Mouse (Mus musculus) cerebellum, postnatal 4 days (tissue): ENCODE measurements around the gene Dqx1.

Experiments
- DNase-seq, 2 experiments: peaks; one replicate each; pipeline ENCODE4 v3.0.0; 2022; ENCODE audit warnings: low spot score in 2 of 2, mixed read lengths in 1 of 2

The Dqx1 gene

DNA sequence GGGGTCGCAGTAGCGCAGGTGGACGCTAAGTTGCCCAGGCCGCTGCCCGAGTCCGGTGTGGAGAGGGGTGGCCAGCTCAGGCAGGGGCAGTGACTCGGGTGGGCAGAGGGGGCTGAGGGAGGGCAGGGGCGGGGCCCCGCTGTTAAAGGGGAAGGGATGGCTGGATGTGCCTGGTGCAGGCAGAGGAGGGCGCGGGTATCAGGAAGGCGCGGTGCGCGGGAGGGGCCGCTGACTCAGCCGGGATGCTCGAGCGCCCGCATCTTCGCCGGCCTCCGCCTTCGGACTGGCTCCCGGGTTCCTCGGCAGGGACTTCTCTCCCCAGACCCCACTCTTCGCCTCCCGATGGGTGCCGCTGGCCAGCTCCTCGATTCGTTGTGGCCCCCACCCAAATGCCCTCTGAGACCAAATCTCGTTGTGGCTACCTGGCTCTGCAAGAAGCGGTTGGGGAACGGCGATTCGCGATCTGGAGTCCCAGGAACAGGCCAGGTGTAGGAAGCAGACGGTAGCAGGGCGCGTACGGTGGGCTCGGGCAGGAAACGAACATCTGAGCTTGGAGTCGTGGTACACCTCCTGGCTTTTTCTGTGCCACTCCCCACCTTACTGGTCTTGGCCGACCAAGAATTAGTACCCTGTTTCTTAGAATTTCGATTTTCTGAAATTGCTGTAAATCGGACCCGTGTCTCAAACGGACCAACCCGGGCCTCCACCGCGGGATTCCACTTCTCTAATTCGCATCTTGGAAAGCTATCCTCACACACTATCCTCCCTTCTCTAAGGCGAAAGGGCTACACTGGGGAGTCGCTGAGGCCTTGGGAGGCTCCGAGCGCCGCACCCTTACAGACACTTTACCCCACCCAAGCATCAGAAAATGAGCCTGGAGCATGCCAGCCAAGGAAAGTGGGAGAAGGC, 12.9 kb downstream of the Dqx1 start:
- DNase-seq, result no peak

DNA sequence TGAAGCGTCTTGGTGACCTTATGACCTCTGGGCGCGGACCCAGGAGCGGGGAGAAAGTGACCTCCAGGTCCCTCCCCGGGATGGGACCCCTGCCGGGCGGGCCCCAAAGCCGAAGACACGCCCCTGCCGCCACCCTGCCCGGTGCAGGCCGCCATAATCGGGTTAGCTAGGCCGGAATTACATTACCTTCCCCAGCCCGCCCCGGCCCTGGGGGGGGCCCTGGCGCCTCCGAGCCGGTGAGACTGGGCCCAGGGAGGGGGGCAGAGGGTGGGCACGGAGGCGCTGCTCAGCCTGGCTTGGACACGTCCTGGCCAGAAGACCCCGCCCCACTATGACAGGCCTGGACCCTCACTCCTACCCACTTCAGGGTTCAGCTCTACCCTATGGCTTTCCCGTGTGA, 13.6 kb downstream of the Dqx1 start:
- DNase-seq, result no peak

DNA sequence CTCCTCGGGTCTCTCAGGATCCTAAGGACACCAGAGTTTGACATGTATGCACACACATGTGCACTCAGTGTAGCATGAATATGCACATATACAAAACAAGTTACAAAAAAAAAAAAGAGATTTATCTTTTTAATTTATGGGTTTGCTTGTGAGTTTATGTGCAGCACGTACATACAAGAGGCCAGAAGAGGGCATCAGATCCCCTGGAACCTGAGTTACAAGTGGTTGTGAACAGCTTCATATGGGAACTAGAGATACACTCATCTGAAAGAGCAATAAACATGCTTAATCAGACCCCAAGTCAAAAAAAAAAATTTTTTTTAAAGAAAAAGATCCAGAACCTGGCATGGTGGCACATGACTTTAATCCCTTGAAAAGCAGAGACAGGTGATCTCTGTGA, 17.3 kb downstream of the Dqx1 start:
- no peak for DNase-seq

DNA sequence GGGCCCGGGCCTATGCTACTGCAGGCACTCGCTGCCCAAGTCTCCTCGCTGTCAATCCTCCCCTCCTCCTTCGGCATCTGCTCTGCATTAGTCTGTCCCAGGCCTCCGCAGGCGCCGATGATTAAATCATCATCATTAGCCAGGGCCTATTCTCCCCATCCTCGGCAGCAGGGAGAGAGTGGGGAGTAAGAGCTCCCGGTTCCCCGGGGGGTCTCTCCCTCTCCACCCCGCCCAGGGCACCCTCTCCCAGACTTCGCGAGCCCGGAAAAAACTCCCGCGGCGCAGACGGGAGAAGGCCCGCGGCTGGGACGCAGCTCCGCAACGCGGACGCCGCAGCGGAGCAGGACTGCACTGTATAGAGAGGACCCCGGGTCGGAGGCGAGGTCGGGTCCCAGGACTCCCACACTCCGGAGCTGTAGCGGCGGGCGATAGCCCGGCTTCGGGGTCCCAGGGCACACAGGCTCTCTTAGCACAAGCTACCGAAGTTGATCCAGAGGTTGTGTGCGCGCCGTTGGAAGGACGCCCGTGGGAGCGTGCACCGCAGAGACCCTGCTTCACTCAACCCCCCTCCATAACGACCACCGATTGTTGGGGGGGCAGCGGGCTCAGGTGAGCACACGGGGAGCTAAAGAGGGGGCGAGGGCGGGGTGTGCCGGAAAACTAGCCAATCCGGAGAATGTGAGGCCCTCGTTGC, 20.1 kb downstream of the Dqx1 start, which contains the start of gene Pcgf1:
Gene Pcgf1, plus strand, starts transcription at position 240 of the 694 bp plus-strand sequence.
- no peak for DNase-seq

DNA sequence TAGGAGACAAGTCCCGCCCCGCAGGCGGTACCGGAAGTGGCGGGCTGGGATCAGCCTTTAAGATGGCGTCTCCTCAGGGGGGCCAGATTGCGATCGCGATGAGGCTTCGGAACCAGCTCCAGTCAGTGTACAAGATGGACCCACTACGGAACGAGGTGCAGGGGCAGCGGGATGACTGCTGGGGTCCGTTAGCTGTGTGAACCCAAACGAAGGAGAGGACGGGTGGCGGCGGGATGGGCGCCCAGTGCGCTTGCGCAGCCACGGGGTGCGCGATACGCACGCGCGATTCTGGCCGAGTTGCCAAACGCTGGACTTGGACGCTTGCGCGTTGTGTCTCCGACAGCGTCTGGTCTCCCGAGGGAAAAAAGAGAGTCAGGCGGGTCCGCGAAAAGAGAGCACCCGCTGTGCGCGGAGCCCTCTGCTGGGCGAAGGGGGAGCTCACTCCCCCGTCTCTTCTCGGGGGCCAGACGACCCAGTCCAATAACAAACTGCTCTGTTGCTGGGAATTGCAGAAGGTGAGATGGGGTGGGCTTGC, 20.7 kb downstream of the Dqx1 start:
- peak; percentile 99 for DNase-seq

DNA sequence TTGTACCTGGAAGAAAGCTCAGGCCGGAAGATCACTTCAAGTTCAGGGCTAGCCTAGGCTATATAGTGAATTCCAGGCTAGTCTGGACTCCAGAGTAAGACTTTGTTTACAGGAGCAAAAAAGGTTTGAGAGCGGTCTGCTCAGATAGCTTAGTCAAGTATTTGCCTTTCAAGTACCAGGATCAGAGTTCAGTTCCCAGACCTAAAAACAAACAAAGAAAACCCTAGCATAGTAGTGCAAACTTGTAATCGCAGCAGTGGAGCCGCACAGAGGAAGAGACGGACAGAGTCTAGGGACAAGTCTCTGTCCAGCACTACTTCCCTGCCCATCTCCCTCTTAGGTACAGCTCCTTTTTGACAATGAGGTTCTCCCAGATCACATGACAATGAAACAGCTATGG, 22.6 kb downstream of the Dqx1 start:
- DNase-seq, result no peak

DNA sequence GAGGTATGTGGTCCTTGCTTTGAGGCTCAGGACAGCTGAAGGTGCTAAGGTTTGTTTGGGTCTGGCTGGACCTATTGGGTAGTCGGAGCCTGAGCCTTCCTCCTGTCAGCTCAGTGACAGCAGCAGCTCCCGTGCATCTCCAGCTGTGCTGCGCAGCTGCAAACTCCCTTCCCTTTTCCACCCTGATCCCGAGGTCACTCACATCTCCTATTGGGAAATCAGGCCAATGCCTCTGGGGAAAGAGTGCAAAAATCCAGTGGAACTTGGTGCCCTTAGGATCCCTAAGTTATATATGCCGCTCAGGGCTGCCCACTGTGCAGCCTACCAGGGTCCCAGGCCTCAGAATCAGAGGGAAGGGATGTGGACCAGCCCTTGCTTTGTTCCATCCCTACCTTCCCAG, 25.9 kb downstream of the Dqx1 start:
- DNase-seq, result no peak

DNA sequence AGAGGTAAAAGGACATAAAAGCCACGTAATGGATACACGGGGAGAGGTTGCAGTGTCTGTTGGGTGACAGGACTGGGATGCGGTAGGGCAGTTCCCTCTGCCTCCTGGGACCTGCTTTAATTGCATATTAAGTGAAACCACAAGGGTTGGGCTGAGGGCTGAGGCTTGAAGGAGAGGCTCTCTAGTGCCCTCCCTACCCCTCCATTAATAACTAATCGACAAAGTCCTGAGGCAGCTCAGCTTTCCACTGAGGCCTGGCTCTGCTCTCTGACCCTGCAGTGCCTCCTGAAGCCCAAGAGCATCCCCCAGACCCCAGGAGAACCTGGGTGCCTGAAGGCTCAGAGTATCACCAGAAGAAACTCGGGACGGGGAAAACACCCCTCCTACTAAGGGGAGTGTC, 26.8 kb downstream of the Dqx1 start:
- no peak for DNase-seq

DNA sequence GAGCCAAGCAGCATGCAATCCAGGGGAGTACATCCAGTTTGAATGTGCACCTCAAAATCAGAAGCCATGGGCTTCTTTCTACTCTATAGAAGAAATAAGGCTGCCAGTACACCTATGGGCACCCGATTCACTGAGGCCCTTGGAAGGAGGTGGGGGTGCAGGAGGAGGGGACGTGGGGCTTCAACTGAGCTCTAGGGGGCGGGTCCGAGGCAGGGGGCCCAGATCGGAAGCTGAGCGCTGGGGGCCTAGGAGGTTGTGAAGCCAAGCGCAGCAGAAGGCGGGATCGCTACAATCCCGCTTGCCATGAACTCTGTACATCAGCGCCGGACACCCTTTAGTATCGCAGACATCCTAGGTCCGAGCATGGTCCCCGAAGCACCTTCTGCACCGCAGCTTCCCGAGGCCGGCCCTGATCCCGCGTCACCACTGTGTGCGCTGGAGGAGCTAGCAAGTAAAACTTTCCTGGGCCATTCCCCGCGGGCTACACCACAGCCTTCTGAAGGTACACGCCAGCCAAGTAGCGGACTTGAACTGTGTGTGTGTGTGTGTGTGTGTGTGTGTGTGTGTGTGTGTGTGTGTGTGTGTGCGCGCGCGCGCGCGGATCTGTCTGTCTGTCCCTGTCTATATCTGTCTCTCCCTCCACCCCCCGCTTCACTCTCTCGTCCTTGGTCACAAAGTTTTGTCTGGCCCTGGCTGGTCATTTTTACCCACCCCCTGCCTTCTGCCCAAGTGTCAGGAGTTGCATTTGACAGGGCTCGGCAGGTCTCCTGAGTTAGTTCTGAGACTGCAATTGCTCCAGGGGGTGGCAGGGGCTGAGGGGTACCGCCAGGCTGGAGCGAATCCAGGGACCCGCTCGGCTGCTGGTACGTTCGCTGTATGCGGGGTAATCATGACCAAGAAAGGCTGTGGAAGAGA, 28.7 kb downstream of the Dqx1 start, which contains the start of gene Lbx2:
Gene Lbx2, plus strand, starts transcription at position 247 of the 915 bp plus-strand sequence.
- no peak for DNase-seq

DNA sequence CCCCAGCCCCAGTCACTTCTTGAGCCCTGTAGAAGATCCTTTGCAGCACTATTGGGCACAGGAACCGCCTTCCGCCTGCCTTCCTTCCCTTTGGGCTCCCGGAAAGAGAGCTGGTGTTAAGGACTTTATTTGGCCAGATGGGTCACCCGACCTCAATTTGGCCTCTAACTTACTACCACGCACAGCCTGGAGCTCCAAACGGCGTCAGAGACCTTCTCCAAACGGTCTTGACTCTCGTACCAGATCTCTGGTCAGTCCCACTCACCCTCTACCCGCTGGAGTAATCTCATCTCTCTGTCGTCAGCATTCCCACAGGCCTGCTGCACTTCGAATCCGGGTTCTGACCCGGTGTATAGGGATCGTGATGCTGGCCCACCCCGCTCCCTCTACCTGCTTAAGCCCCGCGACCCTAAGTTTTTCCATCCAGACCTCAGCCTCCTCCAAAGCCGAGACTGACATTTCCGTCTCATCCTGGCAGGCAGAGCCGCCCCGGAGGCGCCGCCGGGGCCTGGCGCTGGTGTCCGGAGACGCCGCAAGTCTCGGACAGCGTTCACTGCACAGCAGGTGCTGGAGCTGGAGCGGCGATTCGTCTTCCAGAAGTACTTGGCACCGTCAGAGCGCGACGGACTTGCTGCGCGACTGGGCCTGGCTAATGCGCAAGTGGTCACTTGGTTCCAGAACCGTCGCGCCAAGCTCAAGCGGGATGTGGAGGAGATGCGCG, 29.7 kb downstream of the Dqx1 start:
- peak in 1 of 2 experiments; percentile 14 for DNase-seq

DNA sequence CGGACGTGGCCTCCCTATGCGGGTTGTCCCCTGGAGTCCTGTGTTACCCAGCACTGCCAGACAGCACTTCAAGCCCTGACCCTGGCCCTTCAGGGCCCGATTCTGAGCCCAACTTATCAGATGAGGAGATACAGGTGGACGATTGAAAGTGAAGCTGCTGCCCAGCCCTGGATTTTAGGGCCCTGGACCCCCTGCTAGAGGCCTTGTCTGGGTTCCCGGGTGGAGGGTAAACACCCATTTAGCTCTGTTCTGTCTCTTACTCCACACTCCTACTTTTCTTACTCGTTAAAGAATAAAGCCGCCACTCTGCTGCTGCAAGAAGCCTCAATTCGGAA, 30.2 kb downstream of the Dqx1 start:
- no peak for DNase-seq

DNA sequence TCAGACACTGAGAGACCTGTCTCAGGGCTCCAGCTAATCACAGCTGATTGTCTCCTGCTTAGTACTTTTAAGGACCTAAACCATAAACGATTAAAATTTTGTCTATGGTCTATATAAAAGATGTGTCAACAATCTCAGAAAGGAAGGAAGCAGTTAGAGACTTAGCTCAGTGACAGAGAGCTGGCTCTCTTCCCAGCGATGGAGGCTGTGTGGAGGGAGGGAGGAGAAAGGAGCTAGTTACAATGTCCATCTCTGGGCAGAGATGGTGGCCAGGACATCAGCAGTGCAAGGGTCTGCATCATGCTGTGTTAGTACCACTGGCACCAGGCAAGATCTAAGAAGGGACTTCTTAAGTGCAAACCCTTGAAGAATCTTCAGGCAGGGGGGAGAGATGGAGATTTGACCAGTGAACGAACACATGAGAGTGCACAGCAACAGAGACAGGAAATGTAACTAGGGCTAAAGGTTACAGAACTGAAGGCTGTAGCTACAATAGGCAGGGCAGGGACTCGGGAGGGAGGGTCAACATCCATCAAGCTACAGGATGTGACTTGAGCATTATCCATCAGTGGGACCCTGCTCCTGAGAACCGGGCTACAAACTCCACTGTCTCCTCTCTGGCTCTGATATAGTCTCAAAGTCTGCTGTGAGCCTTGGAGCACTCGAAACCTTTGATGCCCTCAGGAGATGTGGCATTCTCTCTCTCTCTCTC, 34.9 kb downstream of the Dqx1 start:
- DNase-seq, result no peak

DNA sequence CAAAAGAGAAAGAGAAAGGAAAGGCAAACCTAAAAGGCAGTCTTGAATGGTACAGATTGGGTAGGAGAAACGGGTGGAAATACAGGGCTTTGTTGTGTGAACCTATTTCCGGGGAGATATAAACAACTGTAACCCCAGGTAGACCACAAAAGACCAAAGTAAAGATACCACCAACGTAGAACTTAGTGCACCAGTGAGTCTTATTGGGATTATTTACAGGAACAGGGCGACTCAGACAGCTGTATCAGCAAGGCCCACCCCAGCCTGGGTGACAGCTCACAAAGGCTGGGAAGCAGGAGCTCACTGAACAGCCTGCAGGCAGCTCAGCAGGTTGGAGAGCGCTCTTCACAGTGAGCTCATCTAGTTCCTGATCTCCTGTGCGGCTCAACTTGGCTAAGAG, 38.3 kb downstream of the Dqx1 start:
- no peak for DNase-seq

DNA sequence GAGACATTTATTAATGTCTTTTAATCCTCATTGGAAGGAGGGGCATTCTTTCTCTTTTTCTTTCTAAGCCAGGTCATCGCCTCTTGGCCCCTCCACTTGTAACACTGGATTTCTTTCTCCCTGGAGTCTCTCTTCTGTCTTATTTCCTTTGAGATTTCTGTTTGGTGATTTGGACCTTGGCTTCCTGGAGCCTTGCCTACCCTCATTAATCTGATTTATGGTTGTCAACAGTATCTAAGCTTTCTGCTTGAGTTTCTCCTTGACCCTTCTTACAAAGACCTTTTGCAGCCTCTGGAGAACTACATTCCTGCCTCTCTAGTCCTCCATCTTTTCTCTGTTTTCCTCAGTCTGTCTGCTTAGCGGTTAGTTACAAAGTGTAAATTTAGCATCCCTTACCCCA, 40.8 kb downstream of the Dqx1 start:
- DNase-seq, result no peak

DNA sequence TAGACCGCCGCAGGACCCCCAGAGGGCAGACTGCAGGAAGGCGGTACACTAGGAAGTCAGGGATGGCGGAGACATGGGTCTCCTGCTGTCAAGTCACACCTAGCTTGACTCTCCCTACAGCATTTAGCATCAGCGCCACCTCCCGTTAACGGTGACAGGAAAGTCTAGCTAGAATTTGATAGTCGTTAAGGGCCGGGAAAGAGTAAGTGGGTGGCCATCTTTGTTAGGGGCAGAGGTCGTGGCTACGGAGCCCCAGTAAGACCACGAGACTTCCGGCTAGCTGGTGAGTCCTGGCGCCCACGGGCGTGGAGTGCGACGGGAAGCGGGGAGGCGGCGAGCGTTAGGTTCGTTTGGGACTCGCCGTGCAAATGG, 43.7 kb downstream of the Dqx1 start, which contains the start of the genes Ccdc142 and Gm42688:
Gene Ccdc142, plus strand, starts transcription at position 286 of the 372 bp plus-strand sequence.
Gene Gm42688, plus strand, starts transcription at position 302 of the 372 bp plus-strand sequence.
- DNase-seq, result peak; percentile 70 to 84

DNA sequence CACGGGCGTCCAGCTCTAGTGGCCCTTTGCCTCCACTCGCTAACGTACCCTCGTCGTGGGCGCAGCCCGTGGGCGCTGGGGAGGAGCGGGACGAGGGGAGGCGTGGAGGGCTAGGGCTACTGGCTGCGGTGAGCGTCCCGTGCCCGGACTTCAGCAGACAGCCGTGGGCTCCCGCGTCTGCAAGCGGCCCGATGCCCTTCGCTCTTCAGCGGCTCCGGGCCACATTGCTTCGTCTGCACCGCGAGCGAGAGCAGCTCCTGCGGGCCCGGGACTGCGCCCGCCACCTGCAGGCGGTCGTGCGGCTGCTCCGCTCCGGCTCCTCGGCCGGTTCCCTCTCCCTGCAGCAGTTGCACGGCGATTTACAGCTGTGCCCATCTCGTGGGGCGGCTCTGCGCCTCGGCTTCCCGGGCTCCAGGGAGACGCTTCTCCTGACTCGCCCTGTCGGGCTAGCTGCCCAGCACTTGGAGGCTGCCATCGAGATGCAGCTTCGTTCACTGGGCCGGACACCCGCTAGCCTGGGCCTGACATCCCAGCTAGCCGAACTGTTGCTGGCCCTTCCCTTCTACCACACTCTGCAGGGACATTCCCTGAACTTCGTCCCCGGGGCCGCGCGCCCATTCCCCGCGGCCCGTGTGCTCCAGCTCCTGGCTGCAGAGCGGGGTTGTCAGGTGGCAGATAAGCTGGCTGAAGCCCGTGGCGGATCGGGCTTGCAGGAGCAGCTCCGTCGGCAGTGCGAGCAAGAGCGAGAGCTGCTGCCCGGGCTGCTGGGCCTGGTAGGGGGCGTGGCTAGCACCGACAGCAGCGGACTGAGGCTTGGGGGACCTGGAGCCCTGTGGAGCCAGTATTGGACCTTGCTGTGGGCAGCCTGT, 44.3 kb downstream of the Dqx1 start:
- peak; percentile 27 to 63 for DNase-seq

DNA sequence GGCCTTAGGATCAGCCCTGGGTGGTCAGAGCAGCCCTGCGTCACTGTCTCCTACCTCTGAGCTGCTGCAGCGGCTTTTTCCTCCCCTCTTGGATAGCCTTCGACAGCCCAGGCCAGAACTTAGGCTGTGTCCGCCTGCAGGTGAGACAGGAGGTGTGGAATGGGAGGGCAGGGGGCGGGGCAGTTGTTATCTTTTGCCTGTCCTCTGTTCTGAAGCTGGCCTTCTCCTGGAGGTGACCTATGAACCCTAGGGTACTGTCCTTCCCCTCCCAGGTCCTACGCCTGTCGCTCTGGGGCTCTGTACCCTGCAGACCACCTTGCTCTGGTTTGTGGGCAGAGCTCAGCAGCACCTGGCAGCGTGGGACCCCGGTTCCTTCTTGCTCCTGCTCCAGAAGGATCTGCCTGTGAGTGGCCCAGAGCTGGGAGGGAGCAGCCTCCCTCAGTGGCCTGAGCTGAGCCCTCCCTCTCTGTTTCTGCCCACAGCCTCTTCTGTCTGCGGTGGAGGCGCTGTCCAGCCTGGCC, 45.5 kb downstream of the Dqx1 start:
- DNase-seq, result no peak

DNA sequence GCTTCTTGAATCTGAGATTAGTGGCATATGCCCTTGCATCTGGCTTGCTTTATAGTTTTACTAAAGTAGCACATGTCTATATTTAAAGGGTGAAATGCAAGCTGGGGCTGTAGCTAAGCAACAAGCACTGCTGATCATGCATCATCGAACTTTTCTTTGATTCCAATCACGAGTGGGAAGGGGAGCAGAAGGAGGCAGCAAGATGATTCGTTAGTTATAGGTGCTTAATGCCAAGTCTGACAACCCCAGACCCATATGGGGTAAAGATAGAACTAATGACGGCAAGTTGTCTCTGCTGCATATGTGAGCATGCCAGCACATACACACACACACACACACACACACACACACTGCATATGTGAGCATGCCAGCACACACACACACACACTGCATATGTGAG, 46.5 kb downstream of the Dqx1 start:
- DNase-seq, result no peak
